Mouse (Mus musculus): ENCODE results near the gene Klhl22.

Klhl22 gene

GRCm38 (mm10) chr16:17802456-17802838 lies 43.0 kb downstream of the Klhl22 start:
- DNase-seq (ENCODE audit: low spot score in 2 of 2), result no peak

GRCm38 (mm10) chr16:17802839-17803674 lies 43.6 kb downstream of the Klhl22 start:
- peak in 1 of 2 experiments; percentile 30 for DNase-seq (ENCODE audit: low spot score in 2 of 2)

- DNase-seq (ENCODE audit: low spot score in 2 of 2), result no peak
These were observed 44.4 kb downstream of the Klhl22 start for GRCm38 (mm10) chr16:17803675-17804448.

GRCm38 (mm10) chr16:17804449-17804912 lies 45.1 kb downstream of the Klhl22 start:
- peak in 1 of 2 experiments; percentile 31 for DNase-seq (ENCODE audit: low spot score in 2 of 2)

- DNase-seq (ENCODE audit: low spot score in 2 of 2), result no peak
These were observed 45.6 kb downstream of the Klhl22 start for GRCm38 (mm10) chr16:17804982-17805381.

GRCm38 (mm10) chr16:17806581-17807191 lies 47.3 kb downstream of the Klhl22 start:
- no peak for DNase-seq (ENCODE audit: low spot score in 2 of 2)

GRCm38 (mm10) chr16:17807192-17808009 lies 48.0 kb downstream of the Klhl22 start:
- peak; percentile 59 to 83 for DNase-seq (ENCODE audit: low spot score in 2 of 2)

- no peak for DNase-seq (ENCODE audit: low spot score in 2 of 2)
These were observed 49.7 kb downstream of the Klhl22 start for GRCm38 (mm10) chr16:17809125-17809524.

GRCm38 (mm10) chr16:17809711-17810110 lies 50.3 kb downstream of the Klhl22 start:
- no peak for DNase-seq (ENCODE audit: low spot score in 2 of 2)

- DNase-seq (ENCODE audit: low spot score in 2 of 2), result no peak
These were observed 52.7 kb downstream of the Klhl22 start for GRCm38 (mm10) chr16:17812120-17812519.

- no peak for DNase-seq (ENCODE audit: low spot score in 2 of 2)
These were observed 53.8 kb downstream of the Klhl22 start for GRCm38 (mm10) chr16:17813173-17813572.

- peak in 1 of 2 experiments; percentile 72 for DNase-seq (ENCODE audit: low spot score in 2 of 2)
These were observed 56.3 kb downstream of the Klhl22 start for GRCm38 (mm10) chr16:17815411-17816402.

- DNase-seq (ENCODE audit: low spot score in 2 of 2), result no peak
These were observed 57.1 kb downstream of the Klhl22 start for GRCm38 (mm10) chr16:17816528-17816927.

- no peak for DNase-seq (ENCODE audit: low spot score in 2 of 2)
These were observed 67.1 kb downstream of the Klhl22 start for GRCm38 (mm10) chr16:17826500-17826899.

- no peak for DNase-seq (ENCODE audit: low spot score in 2 of 2)
These were observed 68.8 kb downstream of the Klhl22 start for GRCm38 (mm10) chr16:17828229-17828628.

GRCm38 (mm10) chr16:17828867-17829266 lies 69.4 kb downstream of the Klhl22 start:
- no peak for DNase-seq (ENCODE audit: low spot score in 2 of 2)

GRCm38 (mm10) chr16:17830385-17831178 lies 71.2 kb downstream of the Klhl22 start:
- no peak for DNase-seq (ENCODE audit: low spot score in 2 of 2)

GRCm38 (mm10) chr16:17831781-17832180 lies 72.4 kb downstream of the Klhl22 start:
- DNase-seq (ENCODE audit: low spot score in 2 of 2), result no peak

- DNase-seq (ENCODE audit: low spot score in 2 of 2), result no peak
These were observed 73.4 kb downstream of the Klhl22 start, which contains the start of gene B830017H08Rik for GRCm38 (mm10) chr16:17832821-17833220. B830017H08Rik (plus strand) TSS chr16:17833121.

All from spleen, postnatal 10 days (tissue).